Mouse (Mus musculus) cortical plate, adult 2 months (tissue): ENCODE measurements around the gene Nlrx1. TPM values are rescaled to one million over a fixed set of nuclear protein-coding genes. Genes with fewer than 3 reads are reported as not detected.

ENCODE experiments used
- H3K27ac ChIP-seq: fragments of 200-500 bp; 2 replicates; pipeline ENCODE4 v1.5.1; 2012; ENCODE audit warnings: low read length, control low read depth, inconsistent platforms; ENCODE audit not compliant: insufficient read depth
- H3K4me1 ChIP-seq: fragments of 200-500 bp; 2 replicates; pipeline ENCODE4 v1.6.1; 2011; ENCODE audit warnings: low read length; ENCODE audit not compliant: control insufficient read depth, insufficient read depth
- H3K4me3 ChIP-seq: fragments of 200-500 bp; 2 replicates; pipeline ENCODE4 v1.5.1; 2011; ENCODE audit warnings: mild to moderate bottlenecking, low read length, control low read depth; ENCODE audit not compliant: insufficient read depth
- CTCF ChIP-seq: fragments of 200-500 bp; IDR thresholded peaks from 2 replicates; pipeline ENCODE4 v1.5.1; 2011; ENCODE audit warnings: mild to moderate bottlenecking, control low read depth, low read length; ENCODE audit not compliant: insufficient read depth; ENCODE audit errors: extremely low read depth
- POLR2A ChIP-seq: fragments of 200-500 bp; IDR thresholded peaks from 2 replicates; pipeline ENCODE4 v1.6.1; 2011; ENCODE audit warnings: mild to moderate bottlenecking, low read length, control low read depth; ENCODE audit not compliant: insufficient read depth; ENCODE audit errors: extremely low read depth
- polyA plus RNA-seq: library from polyadenylated mRNA; depleted of rRNA; stranded (reverse); fragments of >200 nt; gene quantifications from 2 replicates; pipeline ENCODE4 v1.2.3, GENCODE M21; 2012

Nlrx1 gene
- polyA plus RNA-seq, 1 experiment, result 7.0 TPM

DNA sequence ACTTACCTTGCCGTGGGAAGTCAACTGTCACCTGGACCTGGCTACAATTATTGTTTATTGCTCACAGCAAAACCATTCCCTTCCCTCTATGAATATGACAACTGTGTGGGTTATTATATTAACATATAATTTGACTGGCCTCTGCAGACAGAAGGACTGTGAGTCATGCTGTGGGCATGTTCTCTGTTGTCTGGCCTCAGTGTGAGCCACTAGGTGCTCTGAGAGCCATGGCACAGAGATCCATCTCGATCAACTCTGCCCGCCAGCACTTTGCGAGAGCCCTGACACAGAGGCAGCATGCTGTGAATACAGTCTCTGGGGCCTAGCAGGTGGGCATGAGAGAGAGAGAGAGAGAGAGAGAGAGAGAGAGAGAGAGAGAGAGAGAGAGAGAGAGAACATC, 1.6 kb upstream of the Nlrx1 start:
- TF ChIP-seq POLR2A (no peak), CTCF (no peak)
- Histone ChIP-seq H3K4me3 (no peak overlapping the region), H3K4me1 (peaks cover 7% of the 10 kb centered on the region), H3K27ac (no peak overlapping the region)

DNA sequence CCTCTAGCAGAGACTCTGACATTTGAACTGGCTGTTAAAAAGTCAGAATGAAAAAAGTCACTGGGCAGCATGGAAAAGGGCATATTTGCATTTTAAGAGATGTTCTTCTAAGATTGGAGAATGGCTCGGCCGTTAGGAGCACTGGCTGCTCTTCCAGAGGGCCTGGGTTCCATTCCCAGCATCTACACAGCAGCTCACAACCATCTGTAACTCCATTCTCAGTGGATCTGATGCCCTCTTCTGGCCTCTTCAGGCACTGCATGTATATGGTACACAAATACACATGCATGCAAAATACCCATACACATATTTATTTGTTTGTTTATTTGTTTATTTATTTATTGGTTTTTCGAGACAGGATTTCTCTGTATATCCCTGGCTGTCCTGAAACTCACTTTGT, 678 bp upstream of the Nlrx1 start:
- TF ChIP-seq POLR2A (no peak), CTCF (peak; percentile 25; the same call in 1 of the 2 replicates)
- no peak overlapping the region for H3K27ac ChIP-seq
- H3K4me3 ChIP-seq, result no peak overlapping the region
- H3K4me1 ChIP-seq, result peaks cover 7% of the 10 kb centered on the region

DNA sequence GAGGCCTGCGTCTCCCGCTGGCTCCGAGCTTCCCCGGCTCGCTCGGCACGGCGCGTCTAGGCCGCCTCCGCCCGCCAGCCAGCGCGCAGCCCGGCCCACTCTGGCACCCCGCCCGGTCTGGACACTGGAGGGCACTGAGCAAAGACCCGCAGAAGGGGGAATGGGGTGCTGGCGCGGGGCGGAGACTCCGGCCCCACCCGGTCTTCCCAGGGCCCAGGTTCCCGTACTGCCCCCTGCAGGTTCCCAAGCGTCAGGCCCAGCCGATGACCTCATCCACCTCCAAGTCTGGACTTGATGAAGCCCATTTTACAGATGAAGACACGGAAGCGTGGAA, 405 bp downstream of the Nlrx1 start:
- Histone ChIP-seq H3K4me3 (peak overlapping the region; percentile 26), H3K4me1 (peaks cover 7% of the 10 kb centered on the region), H3K27ac (peak overlapping the region; percentile 85)
- TF ChIP-seq CTCF (peak; percentile 48), POLR2A (0 out of 2 replicates have a peak, but pooled peaks have one; percentile 12)

DNA sequence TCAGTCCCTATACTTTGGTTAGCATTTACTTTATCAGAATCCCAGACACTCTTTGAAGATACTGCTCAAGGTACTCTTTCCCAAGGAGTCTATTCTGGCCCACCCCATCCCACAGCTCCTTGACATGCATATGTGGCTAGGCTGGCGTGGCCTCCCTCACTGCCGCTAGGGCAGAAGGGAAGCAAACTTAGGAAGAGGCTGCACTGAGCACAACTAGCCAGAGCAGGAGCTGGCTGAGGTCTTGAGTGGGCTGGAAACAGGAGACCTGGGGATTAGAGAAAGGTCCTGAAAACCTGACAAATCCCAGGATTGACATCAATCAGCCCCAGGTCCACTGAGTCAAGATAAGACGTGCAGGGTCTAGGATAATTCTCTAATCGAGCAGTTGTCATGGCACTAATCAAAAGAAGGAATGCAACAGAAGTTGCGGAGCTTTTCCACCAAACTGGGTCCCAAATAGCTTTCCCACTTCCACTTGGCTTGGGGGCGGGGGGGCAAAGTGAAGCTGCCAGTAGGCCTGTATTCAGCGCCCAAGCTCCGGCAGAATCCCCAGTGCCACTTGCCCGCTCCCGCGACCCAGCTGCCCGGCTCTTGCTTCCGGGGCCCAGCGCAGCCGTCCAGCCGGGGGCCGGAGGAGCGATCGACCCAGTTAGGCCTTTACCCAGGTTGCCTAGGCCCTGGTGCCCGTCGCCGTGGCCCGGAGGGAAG, 926 bp downstream of the Nlrx1 start:
- no peak for TF ChIP-seq POLR2A
- no peak for TF ChIP-seq CTCF
- H3K27ac ChIP-seq, result peak overlapping the region; percentile 85
- peak overlapping the region; percentile 26 for H3K4me3 ChIP-seq
- H3K4me1 ChIP-seq, result peaks cover 7% of the 10 kb centered on the region

DNA sequence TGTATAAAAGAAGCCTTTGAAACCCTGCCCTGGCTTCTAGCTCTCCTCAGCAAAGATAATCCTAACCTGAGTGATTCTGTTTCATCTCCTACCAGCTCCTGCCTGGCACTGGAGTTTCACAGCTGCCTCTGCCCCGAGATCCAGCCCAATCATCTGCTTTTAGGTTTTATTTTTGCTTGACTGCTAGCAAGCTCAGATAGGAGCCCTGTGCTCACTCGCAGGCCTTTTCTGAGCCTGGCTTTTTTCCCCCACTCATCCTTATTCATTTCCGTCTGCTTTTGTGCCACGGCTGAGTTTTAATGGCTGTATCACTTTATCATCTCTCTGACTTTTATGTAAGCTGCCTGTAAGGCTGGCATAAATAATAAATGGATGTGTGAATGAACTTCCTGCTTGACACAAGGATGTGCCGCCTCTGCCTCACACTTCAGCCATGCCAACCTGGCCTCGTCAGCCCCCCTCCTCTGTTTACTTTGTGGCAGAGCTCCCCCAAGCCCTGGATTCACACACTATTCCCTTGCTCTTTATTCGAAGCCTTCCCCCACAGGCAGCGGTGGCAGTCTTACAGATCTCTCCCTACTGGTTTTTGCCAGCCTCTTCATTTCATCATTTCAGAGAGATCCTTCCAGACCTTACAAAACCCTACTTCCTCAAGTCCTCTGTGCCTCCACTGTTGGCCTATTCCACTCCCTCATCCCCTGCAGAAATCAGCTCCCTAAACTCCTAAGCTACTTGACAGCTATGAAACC, 1.7 kb downstream of the Nlrx1 start:
- Histone ChIP-seq H3K27ac (peak overlapping the region; percentile 85), H3K4me1 (peaks cover 7% of the 10 kb centered on the region), H3K4me3 (no peak overlapping the region)
- TF ChIP-seq CTCF (no peak), POLR2A (no peak)

DNA sequence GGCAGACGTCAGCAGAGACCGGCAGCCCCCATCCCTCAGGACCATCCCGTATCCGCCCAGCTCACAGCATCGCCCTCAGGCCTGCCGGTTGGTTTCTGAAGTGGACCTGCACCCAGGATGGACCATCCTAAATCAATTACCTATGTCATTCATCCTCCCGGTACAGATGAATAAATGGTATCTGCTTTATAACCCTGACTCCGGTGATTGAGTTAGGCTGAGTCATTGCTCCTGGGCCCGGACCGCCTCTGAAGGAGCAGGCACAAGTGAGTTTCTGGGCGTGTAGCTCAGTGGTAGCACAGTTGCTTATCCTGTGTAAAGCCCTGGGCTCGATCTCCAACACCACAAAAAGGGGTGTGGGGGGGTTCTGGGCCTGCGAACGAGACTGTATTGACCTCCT, 7.0 kb downstream of the Nlrx1 start:
- Histone ChIP-seq H3K4me1 (peaks cover 2% of the 10 kb centered on the region), H3K27ac (no peak overlapping the region), H3K4me3 (no peak overlapping the region)
- no peak for TF ChIP-seq POLR2A
- TF ChIP-seq CTCF, result no peak

DNA sequence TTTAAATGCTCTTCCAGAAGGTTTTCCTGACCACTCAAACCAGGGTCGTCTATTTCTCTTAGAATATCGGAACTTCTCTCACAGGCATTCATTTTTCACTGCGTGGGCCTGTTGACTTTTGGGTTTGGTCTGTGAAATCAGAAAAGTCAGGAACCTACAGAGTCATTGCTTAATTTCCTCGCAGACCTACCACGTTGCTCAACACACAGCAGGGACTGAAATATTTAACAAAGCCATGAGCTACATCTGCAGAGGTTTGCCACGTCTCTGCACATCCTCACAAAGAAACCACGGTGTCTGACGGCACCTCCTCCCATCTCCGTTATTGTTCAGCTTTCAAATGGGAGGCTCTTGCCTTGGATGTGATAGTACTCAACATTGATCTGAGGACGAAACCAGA, 9.4 kb downstream of the Nlrx1 start:
- no peaks in the 10 kb centered on the region for H3K4me1 ChIP-seq
- TF ChIP-seq POLR2A (no peak), CTCF (no peak)
- no peak overlapping the region for H3K4me3 ChIP-seq
- H3K27ac ChIP-seq, result no peak overlapping the region

DNA sequence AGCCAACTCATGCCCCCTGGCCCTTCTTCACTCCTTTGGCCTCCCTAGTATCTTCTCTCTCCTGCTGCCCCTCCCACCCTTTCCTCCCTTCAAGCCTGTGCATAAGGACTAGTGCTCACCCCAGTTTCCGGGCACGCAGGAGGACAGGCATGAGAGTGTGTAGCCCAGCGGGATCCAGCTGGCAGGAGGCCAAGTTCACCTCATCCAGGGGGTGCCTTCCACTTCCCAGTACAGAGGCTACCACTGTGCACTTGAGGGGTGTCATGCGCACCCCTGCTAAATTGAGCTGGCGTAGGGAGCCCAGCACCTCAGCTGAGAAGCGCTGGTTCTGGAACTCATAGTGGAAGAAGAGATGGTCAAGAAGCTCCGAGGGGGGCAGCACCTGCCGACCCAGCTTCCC, 12.2 kb downstream of the Nlrx1 start:
- Histone ChIP-seq H3K4me3 (no peak overlapping the region), H3K4me1 (no peaks in the 10 kb centered on the region), H3K27ac (no peak overlapping the region)
- no peak for TF ChIP-seq POLR2A
- no peak for TF ChIP-seq CTCF

DNA sequence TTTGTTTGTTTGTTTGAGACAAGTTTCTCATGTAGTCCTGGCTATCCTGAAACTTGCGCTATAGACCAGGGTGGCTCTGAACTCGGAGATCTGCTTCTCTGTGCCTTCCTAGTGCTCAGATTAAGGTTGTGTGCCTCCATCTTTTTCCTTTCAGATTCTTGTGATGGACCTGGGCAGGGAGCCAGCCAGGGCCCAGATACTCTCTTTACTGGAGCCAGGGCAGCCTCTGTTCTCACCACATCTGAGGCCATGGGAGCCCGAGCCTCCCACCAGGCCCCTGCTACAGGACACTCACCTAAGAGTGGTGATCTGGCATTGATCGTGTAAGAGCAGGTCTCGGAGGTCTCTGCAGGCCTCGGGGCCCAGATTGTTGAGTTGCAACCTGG, 13.3 kb downstream of the Nlrx1 start:
- no peaks in the 10 kb centered on the region for H3K4me1 ChIP-seq
- TF ChIP-seq CTCF (no peak), POLR2A (no peak)
- no peak overlapping the region for H3K27ac ChIP-seq
- H3K4me3 ChIP-seq, result no peak overlapping the region

DNA sequence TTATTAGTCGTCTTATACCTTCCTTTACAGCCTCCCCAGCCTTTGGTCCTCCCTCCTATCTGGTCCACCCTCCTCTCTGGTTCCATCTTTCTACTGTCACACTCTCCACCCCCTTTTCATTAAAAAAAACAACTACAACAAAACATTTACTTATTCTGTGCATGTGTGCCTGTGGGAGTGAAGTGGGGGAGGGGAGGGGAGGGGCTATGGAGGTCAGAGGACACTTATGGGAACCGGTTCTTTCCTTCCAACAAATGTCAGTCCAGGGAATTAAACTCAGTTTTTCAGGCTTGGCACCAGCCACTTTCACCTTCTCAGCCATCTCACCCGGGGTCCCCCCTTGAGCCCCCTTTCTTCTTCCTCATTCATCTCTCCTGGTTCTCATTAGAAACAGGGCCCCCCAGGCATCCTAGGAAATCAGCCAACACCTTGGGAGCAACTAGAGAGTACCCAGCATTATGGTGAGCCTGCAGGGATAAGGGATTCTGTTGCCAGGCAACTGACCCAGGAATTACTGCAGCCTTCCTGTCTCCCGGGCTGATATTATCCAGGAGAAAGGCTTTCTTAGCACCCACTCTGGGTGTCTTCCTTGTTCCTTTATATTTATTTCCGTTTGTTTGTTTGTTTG, 13.8 kb downstream of the Nlrx1 start:
- Histone ChIP-seq H3K4me3 (no peak overlapping the region), H3K4me1 (no peaks in the 10 kb centered on the region), H3K27ac (no peak overlapping the region)
- TF ChIP-seq POLR2A, result no peak
- TF ChIP-seq CTCF, result no peak

DNA sequence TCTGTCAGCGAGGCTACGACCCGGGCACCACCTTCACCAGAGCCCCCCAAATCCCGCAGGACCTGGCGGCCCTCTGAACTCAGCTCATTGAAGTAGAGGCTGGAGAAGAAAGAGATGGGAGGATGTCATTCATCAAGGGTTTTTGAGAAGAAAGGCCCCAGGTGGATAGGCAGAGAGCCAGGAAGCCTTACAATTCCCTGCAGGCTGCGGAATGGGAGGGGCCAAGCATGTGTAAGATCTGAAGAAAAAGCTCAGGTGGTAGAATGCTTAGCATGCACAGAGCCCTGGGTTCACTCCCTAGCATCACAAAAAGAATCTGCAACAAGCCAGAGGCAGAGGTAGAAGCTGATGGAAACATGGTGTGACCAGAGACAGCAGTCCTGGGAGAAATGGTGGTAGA, 15.0 kb downstream of the Nlrx1 start:
- H3K27ac ChIP-seq, result no peak overlapping the region
- no peak overlapping the region for H3K4me3 ChIP-seq
- TF ChIP-seq CTCF (no peak), POLR2A (no peak)
- no peaks in the 10 kb centered on the region for H3K4me1 ChIP-seq
